8 mouse cellular contexts compared by ENCODE assay signal in genomic region chr8:84902920-84903661, GRCm38 (mm10). TPM values are rescaled to one million over a fixed set of nuclear protein-coding genes. Genes with fewer than 3 reads are reported as not detected.
DNase-seq lines count a peak whose midpoint lies in the region; ATAC-seq and TF ChIP-seq lines count a peak whose summit lies in the region.

No protein-coding gene starts in this region.

- no peaks in the 10 kb centered on the region for H3K27me3 ChIP-seq in intestine, postnatal 0 days (replicated peaks; ENCODE audit: control insufficient read depth, insufficient read depth, low read length)
- peaks cover 63% of the 10 kb centered on the region for H3K27me3 ChIP-seq in midbrain, embryonic 10.5 days (ENCODE audit: low read depth, poor library complexity, severe bottlenecking)

- no peaks in the 10 kb centered on the region for H3K4me1 ChIP-seq in intestine, postnatal 0 days (replicated peaks; ENCODE audit: control insufficient read depth, insufficient read depth, low read length)
- peaks cover 15% of the 10 kb centered on the region for H3K4me1 ChIP-seq in midbrain, embryonic 10.5 days

- intact Hi-C loops in left cerebral cortex, postnatal 36 days (cut with DNase I), result loop anchor here (5.0 kb wide), 1 partner anchor 46 kb away; the partner anchor contains the start of gene Farsa

- under 1% methylated on average over 62 of the region's 68 CpGs for WGBS in intestine, postnatal 0 days
- under 1% methylated on average over 68 of the region's 68 CpGs for WGBS in midbrain, embryonic 10.5 days

- peak overlapping the region; percentile 71 for H3K9ac ChIP-seq in intestine, postnatal 0 days (ENCODE audit: low read depth, low read length)

- peak overlapping the region; percentile 65 for H3K4me3 ChIP-seq in intestine, postnatal 0 days (ENCODE audit: low read depth, low read length)
- H3K4me3 ChIP-seq in midbrain, embryonic 10.5 days, result peak overlapping the region; percentile 76

- H3K9me3 ChIP-seq in intestine, postnatal 0 days (ENCODE audit: control insufficient read depth), result no peaks in the 10 kb centered on the region
- H3K9me3 ChIP-seq in midbrain, embryonic 10.5 days (replicated peaks), result no peaks in the 10 kb centered on the region

- H3K4me2 ChIP-seq in intestine, postnatal 0 days (replicated peaks; ENCODE audit: low read depth), result peak overlapping the region; percentile 99

- TF ChIP-seq CTCF in intestine, postnatal 0 days (IDR thresholded peaks at IDR 0.05; ENCODE audit: low read depth), result peak; percentile 94

- peak; percentile 96 for DNase-seq in adrenal gland, postnatal 10 days
- peak; percentile 89 for DNase-seq in embryo, embryonic 9.5 days (ENCODE audit: extremely low spot score)
- DNase-seq in gastrocnemius, postnatal 4 days (ENCODE audit: low spot score in 2 of 2), result peak; percentile 87 to 93
- DNase-seq in left cerebral cortex, postnatal 36 days (ENCODE audit: low spot score in 2 of 2), result peak; percentile 90 to 91
- peak; percentile 91 for DNase-seq in midbrain, embryonic 10.5 days (ENCODE audit: low spot score)
- peak; percentile 84 to 89 for DNase-seq in right cerebral cortex, postnatal 36 days (ENCODE audit: low spot score in 2 of 2)
- DNase-seq in urinary bladder, postnatal 4 days (ENCODE audit: low spot score in 2 of 2), result peak; percentile 87 to 92

- peak; percentile 90 for ATAC-seq in intestine, postnatal 0 days

- H3K27ac ChIP-seq in intestine, postnatal 0 days (ENCODE audit: low read depth, low read length), result peak overlapping the region; percentile 77
- H3K27ac ChIP-seq in midbrain, embryonic 10.5 days (replicated peaks), result peak overlapping the region; percentile 87

- no peaks in the 10 kb centered on the region for H3K36me3 ChIP-seq in intestine, postnatal 0 days (ENCODE audit: control insufficient read depth, insufficient read depth)
- H3K36me3 ChIP-seq in midbrain, embryonic 10.5 days, result no peaks in the 10 kb centered on the region

RNA-seq across cellular contexts. Expression of gene Klf1, which starts 1.4 kb away (rescaled TPM):
- 1 to 10 TPM; 2.6 to 4.3 TPM for total RNA-seq in adrenal gland, postnatal 10 days (2021)
- total RNA-seq in gastrocnemius, postnatal 4 days (2021), result under 1 TPM in 1 of 2 experiments, not detected in 1; 0.67 TPM
- polyA plus RNA-seq in intestine, postnatal 0 days (2015; fragmentation: Nextera tagmentation; extraction: Ambion mirVana), result 0.56 and 0.63 TPM in 2 replicates
- total RNA-seq in left cerebral cortex, postnatal 36 days (2021), result not detected
- polyA plus RNA-seq in midbrain, embryonic 10.5 days (2016; fragmentation: Nextera tagmentation; extraction: Ambion mirVana), result 14.8 and 19.7 TPM in 2 replicates

RNA-seq across cellular contexts. Expression of gene Dnase2a, which starts 5.3 kb away (rescaled TPM):
- total RNA-seq in adrenal gland, postnatal 10 days (2021), result 10 to 100 TPM; 11.8 to 12.8 TPM
- 1 to 10 TPM; 6.9 to 7.0 TPM for total RNA-seq in gastrocnemius, postnatal 4 days (2021)
- 8.9 and 11.0 TPM in 2 replicates for polyA plus RNA-seq in intestine, postnatal 0 days (2015; fragmentation: Nextera tagmentation; extraction: Ambion mirVana)
- total RNA-seq in left cerebral cortex, postnatal 36 days (2021), result 1 to 10 TPM; 3.1 to 4.1 TPM
- 6.6 and 7.5 TPM in 2 replicates for polyA plus RNA-seq in midbrain, embryonic 10.5 days (2016; fragmentation: Nextera tagmentation; extraction: Ambion mirVana)

RNA-seq across cellular contexts. Expression of gene Gcdh, which starts 9.4 kb away (rescaled TPM):
- 10 to 100 TPM; 77.9 to 96.9 TPM for total RNA-seq in adrenal gland, postnatal 10 days (2021)
- total RNA-seq in gastrocnemius, postnatal 4 days (2021), result 10 to 100 TPM; 22.1 to 28.2 TPM
- polyA plus RNA-seq in intestine, postnatal 0 days (2015; fragmentation: Nextera tagmentation; extraction: Ambion mirVana), result 15.3 and 15.5 TPM in 2 replicates
- 10 to 100 TPM; 29.6 to 42.4 TPM for total RNA-seq in left cerebral cortex, postnatal 36 days (2021)
- polyA plus RNA-seq in midbrain, embryonic 10.5 days (2016; fragmentation: Nextera tagmentation; extraction: Ambion mirVana), result 37.3 and 39.6 TPM in 2 replicates

RNA-seq across cellular contexts. Expression of gene Syce2, which starts 31.2 kb away (rescaled TPM):
- total RNA-seq in adrenal gland, postnatal 10 days (2021), result 10 to 100 TPM; 16.1 to 21.1 TPM
- total RNA-seq in gastrocnemius, postnatal 4 days (2021), result 10 to 100 TPM; 15.3 to 18.0 TPM
- 27.1 and 32.7 TPM in 2 replicates for polyA plus RNA-seq in intestine, postnatal 0 days (2015; fragmentation: Nextera tagmentation; extraction: Ambion mirVana)
- total RNA-seq in left cerebral cortex, postnatal 36 days (2021), result 1 to 10 TPM; 8.3 TPM
- polyA plus RNA-seq in midbrain, embryonic 10.5 days (2016; fragmentation: Nextera tagmentation; extraction: Ambion mirVana), result 64.7 and 71.7 TPM in 2 replicates

RNA-seq across cellular contexts. Expression of gene Mast1, which starts 34.1 kb away (rescaled TPM):
- 1 to 10 TPM; 2.3 to 4.2 TPM for total RNA-seq in adrenal gland, postnatal 10 days (2021)
- total RNA-seq in gastrocnemius, postnatal 4 days (2021), result under 1 TPM in 1 of 2 experiments, not detected in 1; 0.07 TPM
- 1.1 TPM in 2 replicates for polyA plus RNA-seq in intestine, postnatal 0 days (2015; fragmentation: Nextera tagmentation; extraction: Ambion mirVana)
- total RNA-seq in left cerebral cortex, postnatal 36 days (2021), result 10 to 100 TPM; 85.9 to 94.2 TPM
- 3.2 and 8.4 TPM in 2 replicates for polyA plus RNA-seq in midbrain, embryonic 10.5 days (2016; fragmentation: Nextera tagmentation; extraction: Ambion mirVana)

Comparison
In these comparisons a context has a peak if more than half of its experiments do, and no peak if none do; other contexts are left out.
1. Peak in every context shown above with its lines: DNase-seq, ATAC-seq, H3K4me3 ChIP-seq and H3K27ac ChIP-seq.